ENCODE assay signal across 10 mouse cellular contexts in the genomic region with DNA sequence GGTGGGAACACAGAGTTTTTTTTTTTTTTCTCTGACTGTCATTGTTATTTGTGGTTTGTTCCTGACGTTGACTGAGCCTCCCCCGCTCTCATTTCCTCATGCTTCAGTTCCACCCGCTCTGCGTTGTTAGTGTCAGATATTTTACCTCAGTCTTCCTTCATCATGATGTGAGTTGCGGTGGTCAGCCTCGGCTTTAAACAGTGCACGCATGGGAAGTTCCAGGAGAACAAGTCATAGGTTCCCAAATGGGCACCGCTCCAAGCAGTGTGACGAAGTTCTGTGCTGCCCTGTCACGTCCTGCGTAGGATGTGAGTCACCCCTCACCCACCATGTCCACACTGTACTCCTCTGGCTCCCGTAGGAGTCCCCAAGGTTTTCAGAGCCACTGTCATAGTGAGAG. TPM values are rescaled to one million over a fixed set of nuclear protein-coding genes. Genes with fewer than 3 reads are reported as not detected.
DNase-seq lines count a peak whose midpoint lies in the region; ATAC-seq and TF ChIP-seq lines count a peak whose summit lies in the region.
"Had no signal": no experiment of that assay in that cellular context is flagged by ENCODE, and none has a peak within 500 bp of the region (broad histone marks: within the 10 kb centered on the region; RNA-seq: fewer than 3 reads in every experiment).

No protein-coding gene starts in this region.

- no peak for TF ChIP-seq CTCF in kidney, adult 2 months (conservative IDR thresholded peaks at IDR 0.05; ENCODE audit: insufficient read depth, insufficient read length, low read depth, low read length)

- 0 out of 2 replicates have a peak overlapping the region, but pooled peaks have one; percentile 15 for H3K27ac ChIP-seq in brown adipose tissue, adult 24 weeks (replicated peaks; ENCODE audit: low read depth, low read length)
- H3K27ac ChIP-seq in kidney, adult 2 months (ENCODE audit: insufficient read depth, low read depth, low read length), result no peak overlapping the region; the same call in 1 of the 2 replicates

- ATAC-seq in megakaryocyte progenitor cell, adult 5-6 weeks (replicated peaks; ENCODE audit: poor library complexity), result peak; percentile 91
- no peak for ATAC-seq in cerebellum, adult (ENCODE audit: insufficient number of reproducible peaks, low FRiP score, low TSS enrichment)
- ATAC-seq in erythroblast, adult 5-6 weeks (replicated peaks; ENCODE audit: low FRiP score, poor library complexity, severe bottlenecking), result no peak

- TF ChIP-seq POLR2A in kidney, adult 2 months (IDR thresholded peaks at IDR 0.05; ENCODE audit: low read depth, low read length), result no peak

- H3K27me3 ChIP-seq in kidney, adult 2 months (replicated peaks; ENCODE audit: control insufficient read depth, insufficient read depth, low read length), result no peaks in the 10 kb centered on the region

- H3K4me3 ChIP-seq in brown adipose tissue, adult 24 weeks (ENCODE audit: insufficient read depth, low read depth, low read length), result peak overlapping the region; percentile 36
- peak overlapping the region; percentile 63 for H3K4me3 ChIP-seq in kidney, adult 2 months (ENCODE audit: insufficient read depth, low read depth, low read length)

- DNase-seq in gastrocnemius, postnatal 25 days, result peak; percentile 19
- no peak for DNase-seq in gastrocnemius, postnatal 4 days (ENCODE audit: low spot score in 2 of 2)
- peak; percentile 63 for DNase-seq in kidney, adult 2 months
- no peak for DNase-seq in ovary, adult 18-20 months (ENCODE audit: low spot score)

- no peaks in the 10 kb centered on the region for H3K4me1 ChIP-seq in brown adipose tissue, adult 24 weeks (ENCODE audit: control insufficient read depth, insufficient read depth, insufficient read length, low read length)
- H3K4me1 ChIP-seq in kidney, adult 2 months (ENCODE audit: control insufficient read depth, insufficient read depth, low read length), result 0 out of 2 replicates have a peak, but pooled peaks cover 3% of the 10 kb centered on the region

- no peaks in the 10 kb centered on the region for H3K36me3 ChIP-seq in kidney, adult 2 months (ENCODE audit: control insufficient read depth, insufficient read depth, low read length)
- H3K36me3 ChIP-seq: G1E had no signal

- WGBS in kidney, adult 2 months, result 6% methylated on average over 12 of the region's 12 CpGs

RNA-seq across cellular contexts. Expression of gene Ramp3, which starts 36.9 kb away (rescaled TPM):
- total RNA-seq in gastrocnemius, postnatal 25 days (2021), result under 1 TPM; 0.29 to 0.72 TPM
- total RNA-seq in gastrocnemius, postnatal 4 days (2021), result 1 to 10 TPM in 1 of 2 experiments, under 1 TPM in 1; 0.98 to 1.7 TPM
- not detected in 2 replicates for polyA plus RNA-seq in brown adipose tissue, adult 24 weeks (2012; ENCODE audit: insufficient read depth, insufficient read length, missing spikeins)
- 40.1 and 41.0 TPM in 2 replicates for polyA plus RNA-seq in kidney, adult 2 months (2012; rRNA removed)
- not detected in 2 replicates for total RNA-seq in megakaryocyte progenitor cell, adult 5-6 weeks (2015)
- not detected in 2 replicates for total RNA-seq in megakaryocyte progenitor cell, adult 5-6 weeks (2017)
- not detected in 2 replicates for total RNA-seq in erythroblast, adult 5-6 weeks (2015; ENCODE audit: low replicate concordance)
- total RNA-seq in erythroblast, adult 5-6 weeks (2017; ENCODE audit: low replicate concordance), result not detected in 2 replicates
- total RNA-seq: G1E had no signal
- polyA plus RNA-seq: G1E had no signal

RNA-seq across cellular contexts. Expression of gene Wap, which starts 56.7 kb away (rescaled TPM):
- not detected for total RNA-seq in gastrocnemius, postnatal 25 days (2021)
- total RNA-seq in gastrocnemius, postnatal 4 days (2021), result not detected
- not detected in 2 replicates for polyA plus RNA-seq in brown adipose tissue, adult 24 weeks (2012; ENCODE audit: insufficient read depth, insufficient read length, missing spikeins)
- not detected in 2 replicates for polyA plus RNA-seq in kidney, adult 2 months (2012; rRNA removed)
- not detected in 2 replicates for total RNA-seq in megakaryocyte progenitor cell, adult 5-6 weeks (2015)
- total RNA-seq in megakaryocyte progenitor cell, adult 5-6 weeks (2017), result not detected in 2 replicates
- total RNA-seq in erythroblast, adult 5-6 weeks (2015; ENCODE audit: low replicate concordance), result not detected in 2 replicates
- total RNA-seq in erythroblast, adult 5-6 weeks (2017; ENCODE audit: low replicate concordance), result not detected in 2 replicates
- total RNA-seq: G1E had no signal
- polyA plus RNA-seq: G1E; large intestine, adult 2 months had no signal

Comparison
In these comparisons a context has a peak if more than half of its experiments do, and no peak if none do; other contexts are left out.
1. DNase-seq: peak in gastrocnemius, postnatal 25 days (single experiment) and kidney, adult 2 months (single experiment); none in gastrocnemius, postnatal 4 days (0 of 2) and ovary, adult 18-20 months (single experiment).